Mouse (Mus musculus) midbrain, embryonic 15.5 days (tissue): ENCODE data around the gene Gm20821. TPM values are rescaled to one million over a fixed set of nuclear protein-coding genes. Genes with fewer than 3 reads are reported as not detected.
"Not testable (repeated sequence)": the region's sequence is repeated elsewhere in the genome, so short reads cannot be mapped to it uniquely, and the experiment has no call there.

ENCODE experiments used
- ATAC-seq: fragments of 200-750 bp; cut with Nextera tagmentation; replicated peaks from 2 replicates; pipeline ENCODE4 v1.8.0; 2017; ENCODE audit warnings: moderate TSS enrichment
- H3K27ac ChIP-seq: fragments of 300-500 bp; sonication (generic); 2 replicates; pipeline ENCODE4 v1.5.1; 2015; ENCODE audit warnings: mild to moderate bottlenecking, inconsistent platforms
- H3K27me3 ChIP-seq: fragments of 300-500 bp; sonication (generic); replicated peaks from 2 replicates; pipeline ENCODE4 v1.6.1; 2015; ENCODE audit warnings: inconsistent platforms
- H3K36me3 ChIP-seq: fragments of 300-500 bp; sonication (generic); replicated peaks from 2 replicates; pipeline ENCODE4 v1.6.1; 2015; ENCODE audit warnings: inconsistent platforms
- H3K4me1 ChIP-seq: fragments of 300-500 bp; sonication (generic); 2 replicates; pipeline ENCODE4 v1.6.1; 2015; ENCODE audit warnings: inconsistent platforms
- H3K4me2 ChIP-seq: fragments of 300-500 bp; sonication (generic); 2 replicates; pipeline ENCODE4 v1.6.1; 2015; ENCODE audit warnings: inconsistent platforms, mild to moderate bottlenecking, moderate library complexity
- H3K4me3 ChIP-seq: fragments of 300-500 bp; sonication (generic); 2 replicates; pipeline ENCODE4 v1.5.1; 2015; ENCODE audit warnings: mild to moderate bottlenecking, inconsistent platforms
- H3K9ac ChIP-seq: fragments of 300-500 bp; sonication (generic); 2 replicates; pipeline ENCODE4 v1.6.1; 2015; ENCODE audit warnings: mild to moderate bottlenecking, inconsistent platforms
- H3K9me3 ChIP-seq: fragments of 300-500 bp; sonication (generic); 2 replicates; pipeline ENCODE4 v1.6.1; 2016; ENCODE audit warnings: inconsistent platforms
- WGBS: fragments of 180-500 bp; shearing (Covaris S2); methylation state at CpG from one replicate; pipeline ENCODE4 v1.1.7; 2015; ENCODE audit warnings: mixed read lengths; 5-methylcytosine and 5-hydroxymethylcytosine counted together
- polyA plus RNA-seq: library from polyadenylated mRNA; unstranded; fragments of >200 nt; fragmentation: Nextera tagmentation; extraction: Ambion mirVana; gene quantifications from 2 replicates; pipeline ENCODE4 v1.2.1, GENCODE M21; 2015

Gene Gm20821
- not detected in 2 replicates for polyA plus RNA-seq

GRCm38 (mm10) chrY:9781504-9781903 lies at the start of gene Gm20821:
TSS of gene Gm20821 (plus strand) at chrY:9781804.
- not testable (repeated sequence) for H3K4me2 ChIP-seq, H3K27me3 ChIP-seq, H3K4me1 ChIP-seq, ATAC-seq, H3K27ac ChIP-seq, H3K4me3 ChIP-seq, H3K9ac ChIP-seq, H3K36me3 ChIP-seq, H3K9me3 ChIP-seq
- 32% methylated on average over 2 of the region's 2 CpGs for WGBS
